Mouse (Mus musculus) gastrocnemius, adult 2 months (tissue): Measurements from ENCODE around the gene Pus7. TPM values are rescaled to one million over a fixed set of nuclear protein-coding genes. Genes with fewer than 3 reads are reported as not detected.

Experiments
- DNase-seq: peaks from one replicate; pipeline ENCODE4 v3.0.0; 2022
- H3K27ac ChIP-seq: fragments of 200-600 bp; 2 replicates; pipeline ENCODE4 v1.8.1; 2022; ENCODE audit warnings: mild to moderate bottlenecking
- H3K4me3 ChIP-seq: fragments of 200-600 bp; 2 replicates; pipeline ENCODE4 v1.8.1; 2022; ENCODE audit warnings: mild to moderate bottlenecking, moderate library complexity
- CTCF ChIP-seq: fragments of 200-600 bp; IDR thresholded peaks from 2 replicates; pipeline ENCODE4 v1.8.1; 2022; ENCODE audit warnings: antibody characterized with exemption, mild to moderate bottlenecking, moderate library complexity
- intact Hi-C: fragments of 180-260 bp; cut with DNase I; formaldehyde crosslinking; loops from one replicate; pipeline ENCODE4 v1.15.1; 2025
- total RNA-seq, 2 experiments: library from RNA; stranded (reverse); gene quantifications; 2 replicates each; pipeline ENCODE4 v1.2.3; 2021

Gene Pus7
- total RNA-seq, 2 experiments from 2014 or later: 9.9 to 11.2 TPM

- H3K27ac ChIP-seq: no peak overlapping the region
- no peak for TF ChIP-seq CTCF
- intact Hi-C loops: no loop called here
- no peak for DNase-seq
- H3K4me3 ChIP-seq: no peak overlapping the region
Measured at GRCm38 (mm10) chr5:23697457-23697856, 86.1 kb downstream of the Pus7 start.

Other genes starting within 250 kb of the Pus7 start
- gene Srpk2, start 99.1 kb downstream of the Pus7 start, total RNA-seq: 10 to 100 TPM; 26.8 to 27.1 TPM
- 1 to 10 TPM; 7.9 to 8.1 TPM for gene Rint1, start 4.0 kb upstream of the Pus7 start, total RNA-seq
- 10 to 100 TPM; 64.1 to 74.4 TPM for gene Tomm7, start 60.5 kb upstream of the Pus7 start, total RNA-seq
- 1 to 10 TPM; 4.7 to 9.0 TPM for gene Fam126a, start 247.0 kb upstream of the Pus7 start, total RNA-seq